8 mouse cellular contexts compared by ENCODE assay signal in genomic region chr2:31670551-31671035, GRCm38 (mm10). TPM values are rescaled to one million over a fixed set of nuclear protein-coding genes. Genes with fewer than 3 reads are reported as not detected.
DNase-seq lines count a peak whose midpoint lies in the region; ATAC-seq lines count a peak whose summit lies in the region.

Gene Exosc2, plus strand, starts transcription at chr2:31670715.

- peaks cover 17% of the 10 kb centered on the region for H3K36me3 ChIP-seq in hindbrain, embryonic 16.5 days (ENCODE audit: control insufficient read depth, insufficient read depth, low read length)
- peaks cover 9% of the 10 kb centered on the region; the same call in 1 of the 2 replicates for H3K36me3 ChIP-seq in macrophage (ENCODE audit: inconsistent target)

- peak within 1 kb of the TSS; percentile 84 for H3K4me3 ChIP-seq in hindbrain, embryonic 16.5 days (ENCODE audit: low read length)
- H3K4me3 ChIP-seq in macrophage (ENCODE audit: inconsistent target) = peak within 1 kb of the TSS; percentile 88

- H3K4me1 ChIP-seq in hindbrain, embryonic 16.5 days (ENCODE audit: control insufficient read depth, insufficient read depth, low read depth, low read length) = peaks cover 11% of the 10 kb centered on the region

- peak; percentile 88 for DNase-seq in WW6 (ENCODE audit: low read depth, low spot score)
- peak; percentile 57 to 89 for DNase-seq in cerebellum, postnatal 4 days (ENCODE audit: low spot score in 2 of 2)
- DNase-seq in gastrocnemius, adult 18-20 months (ENCODE audit: low spot score) = peak; percentile 94
- peak; percentile 85 to 90 for DNase-seq in left cerebral cortex, adult 18-20 months (ENCODE audit: low spot score in 2 of 2)
- peak; percentile 94 for DNase-seq in right cerebral cortex, adult 18-20 months
- peak; percentile 70 for DNase-seq in urinary bladder, postnatal 10 days (ENCODE audit: low spot score)

- peak; percentile 97 for ATAC-seq in hindbrain, embryonic 16.5 days

- peaks cover 5% of the 10 kb centered on the region; the same call in 1 of the 2 replicates for H3K79me2 ChIP-seq in macrophage (ENCODE audit: inconsistent target)

- 1% methylated on average over 27 of the region's 27 CpGs for WGBS in hindbrain, embryonic 16.5 days
- 1% methylated on average over 27 of the region's 27 CpGs for WGBS in macrophage (ENCODE audit: missing documents)

- peaks cover 4% of the 10 kb centered on the region for H3K27me3 ChIP-seq in hindbrain, embryonic 16.5 days (replicated peaks; ENCODE audit: control insufficient read depth, insufficient read depth, low read length)

- no peaks in the 10 kb centered on the region for H3K9me3 ChIP-seq in hindbrain, embryonic 16.5 days (ENCODE audit: control insufficient read depth, low read length)

- H3K27ac ChIP-seq in hindbrain, embryonic 16.5 days (ENCODE audit: low read depth, low read length) = peak within 1 kb of the TSS; percentile 48
- peak within 1 kb of the TSS; percentile 39 for H3K27ac ChIP-seq in macrophage

- H3K9ac ChIP-seq in hindbrain, embryonic 16.5 days (ENCODE audit: low read depth, low read length) = peak within 1 kb of the TSS; percentile 86

- H3K4me2 ChIP-seq in hindbrain, embryonic 16.5 days (ENCODE audit: low read length) = peak within 1 kb of the TSS; percentile 90

RNA-seq across cellular contexts. Expression of gene Exosc2, which starts in this region (rescaled TPM):
- 1 to 10 TPM; 6.8 to 7.2 TPM for total RNA-seq in gastrocnemius, adult 18-20 months (2021)
- 38.2 and 38.9 TPM in 2 replicates for polyA plus RNA-seq in hindbrain, embryonic 16.5 days (2015; fragmentation: Nextera tagmentation; extraction: Ambion mirVana)
- 10 to 100 TPM; 19.5 to 24.2 TPM for total RNA-seq in left cerebral cortex, adult 18-20 months (2021)
- 10 to 100 TPM in 18 of 26 experiments, 1 to 10 TPM in 8; 4.8 to 27.6 (median 15.0) TPM for total RNA-seq in macrophage (2018; cell fraction: chromatin; rRNA removed)
- total RNA-seq in macrophage (2018; cell fraction: cytosol; rRNA removed) = 10 to 100 TPM in 2 of 26 experiments, 1 to 10 TPM in 24; 5.0 to 10.2 (median 7.7) TPM
- total RNA-seq in macrophage (2018; cell fraction: nucleus; rRNA removed) = 10 to 100 TPM in 6 of 26 experiments, 1 to 10 TPM in 20; 2.8 to 28.0 (median 7.9) TPM
- polyA plus RNA-seq in macrophage (2018) = 6.6 to 25.2 TPM (median 7.8 TPM) in 3 replicates

Comparison
In these comparisons a context has a peak if more than half of its experiments do, and no peak if none do; other contexts are left out.
1. Peak in every context shown above with its lines: DNase-seq, ATAC-seq, H3K4me3 ChIP-seq and H3K27ac ChIP-seq.